Mouse (Mus musculus) heart, embryonic 11.5 days (tissue): ENCODE measurements around the gene Arg1. TPM values are rescaled to one million over a fixed set of nuclear protein-coding genes. Genes with fewer than 3 reads are reported as not detected.

Source experiments
- ATAC-seq: fragments of 200-750 bp; cut with Nextera tagmentation; replicated peaks from 2 replicates; pipeline ENCODE4 v1.8.0; 2017; ENCODE audit warnings: moderate library complexity; ENCODE audit not compliant: insufficient number of reproducible peaks, low FRiP score, low TSS enrichment
- H3K27ac ChIP-seq: fragments of 300-500 bp; sonication (generic); 2 replicates; pipeline ENCODE4 v1.5.1; 2014; ENCODE audit warnings: mild to moderate bottlenecking, low read depth, low read length
- H3K27me3 ChIP-seq: fragments of 300-500 bp; sonication (generic); 2 replicates; pipeline ENCODE4 v1.6.1; 2014; ENCODE audit warnings: mild to moderate bottlenecking, low read length, mixed read lengths; ENCODE audit not compliant: control insufficient read depth, insufficient read depth
- H3K36me3 ChIP-seq: fragments of 300-500 bp; sonication (generic); 2 replicates; pipeline ENCODE4 v1.6.1; 2014; ENCODE audit warnings: mild to moderate bottlenecking, low read length, moderate library complexity, mixed read lengths; ENCODE audit not compliant: control insufficient read depth, insufficient read depth
- H3K4me1 ChIP-seq: fragments of 300-500 bp; sonication (generic); 2 replicates; pipeline ENCODE4 v1.6.1; 2014; ENCODE audit warnings: low read length; ENCODE audit not compliant: control insufficient read depth, insufficient read depth
- H3K4me2 ChIP-seq: fragments of 300-500 bp; sonication (generic); 2 replicates; pipeline ENCODE4 v1.6.1; 2014; ENCODE audit warnings: mild to moderate bottlenecking, moderate library complexity
- H3K4me3 ChIP-seq: fragments of 300-500 bp; sonication (generic); 2 replicates; pipeline ENCODE4 v1.5.1; 2014; ENCODE audit warnings: low read depth, low read length
- H3K9ac ChIP-seq: fragments of 300-500 bp; sonication (generic); 2 replicates; pipeline ENCODE4 v1.6.1; 2014; ENCODE audit warnings: mild to moderate bottlenecking, low read depth, low read length, moderate library complexity
- H3K9me3 ChIP-seq: fragments of 300-500 bp; sonication (generic); replicated peaks from 2 replicates; pipeline ENCODE4 v1.6.1; 2016; ENCODE audit warnings: low read length; ENCODE audit not compliant: control insufficient read depth
- WGBS: fragments of 180-500 bp; shearing (Covaris S2); extraction: QIAGEN DNeasy Blood & Tissue Kit; methylation state at CpG from one replicate; pipeline ENCODE4 v1.1.7; 2014; ENCODE audit not compliant: insufficient replicate concordance; 5-methylcytosine and 5-hydroxymethylcytosine counted together
- polyA plus RNA-seq: library from polyadenylated mRNA; unstranded; fragments of >200 nt; fragmentation: Nextera tagmentation; extraction: Ambion mirVana; gene quantifications from 2 replicates; pipeline ENCODE4 v1.2.1, GENCODE M21; 2014

Gene Arg1
- polyA plus RNA-seq, 1 experiment from 2014 or later, result 1.1 TPM

DNA sequence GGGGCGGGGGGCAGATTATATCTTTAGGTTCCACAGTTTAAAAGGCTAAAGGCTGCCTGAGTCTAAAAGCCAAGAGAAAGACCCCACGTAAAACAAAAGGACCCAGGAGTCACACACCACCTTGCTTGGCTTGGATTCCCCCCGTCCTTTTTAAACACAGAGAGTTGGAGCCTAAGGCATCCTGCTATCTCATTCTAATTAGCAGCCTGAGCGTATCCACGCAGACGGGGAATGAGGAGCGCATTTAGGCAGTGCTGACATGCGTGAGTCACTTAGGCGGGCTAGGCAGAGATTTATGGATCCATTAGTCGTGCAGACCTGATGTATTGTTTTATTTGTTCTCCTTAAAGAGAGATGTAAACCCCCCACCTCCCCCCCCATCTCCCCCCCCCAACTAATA is 904 bp downstream of the Arg1 start:
- no peaks in the 10 kb centered on the region for H3K9me3 ChIP-seq
- H3K4me1 ChIP-seq, result peaks cover 5% of the 10 kb centered on the region; the same call in 1 of the 2 replicates
- H3K4me2 ChIP-seq, result no peak overlapping the region
- H3K36me3 ChIP-seq, result no peaks in the 10 kb centered on the region
- no peak overlapping the region for H3K4me3 ChIP-seq
- no peaks in the 10 kb centered on the region for H3K27me3 ChIP-seq
- ATAC-seq, result no peak
- WGBS, result 37% methylated on average over 10 of the region's 10 CpGs
- H3K9ac ChIP-seq, result no peak overlapping the region
- H3K27ac ChIP-seq, result no peak overlapping the region

DNA sequence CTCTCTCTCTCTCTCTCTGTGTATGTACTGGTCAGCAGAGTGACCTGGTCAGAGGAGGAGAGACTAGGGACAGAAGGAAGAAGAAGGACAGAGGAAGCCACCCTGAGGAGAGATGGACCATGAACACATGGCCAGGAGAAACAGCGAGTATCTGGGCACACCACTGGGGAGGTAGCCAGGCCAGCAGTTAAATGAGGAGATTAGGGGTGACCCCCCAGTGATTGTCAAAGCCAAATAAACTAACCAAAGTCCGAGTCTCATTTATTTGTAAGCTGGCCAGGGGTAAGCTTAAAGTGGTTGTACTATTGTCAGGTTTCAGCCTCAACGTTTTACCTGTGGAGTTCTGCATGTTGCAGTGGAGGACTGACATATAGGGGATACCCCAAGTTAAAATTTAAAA is 3.0 kb downstream of the Arg1 start:
- H3K4me1 ChIP-seq, result peaks cover 5% of the 10 kb centered on the region; the same call in 1 of the 2 replicates
- H3K4me3 ChIP-seq, result no peak overlapping the region
- H3K4me2 ChIP-seq, result no peak overlapping the region
- WGBS, result 56% methylated on average over 3 of the region's 3 CpGs
- H3K27me3 ChIP-seq, result no peaks in the 10 kb centered on the region
- H3K9ac ChIP-seq, result no peak overlapping the region
- no peaks in the 10 kb centered on the region for H3K36me3 ChIP-seq
- no peaks in the 10 kb centered on the region for H3K9me3 ChIP-seq
- no peak for ATAC-seq
- no peak overlapping the region for H3K27ac ChIP-seq

DNA sequence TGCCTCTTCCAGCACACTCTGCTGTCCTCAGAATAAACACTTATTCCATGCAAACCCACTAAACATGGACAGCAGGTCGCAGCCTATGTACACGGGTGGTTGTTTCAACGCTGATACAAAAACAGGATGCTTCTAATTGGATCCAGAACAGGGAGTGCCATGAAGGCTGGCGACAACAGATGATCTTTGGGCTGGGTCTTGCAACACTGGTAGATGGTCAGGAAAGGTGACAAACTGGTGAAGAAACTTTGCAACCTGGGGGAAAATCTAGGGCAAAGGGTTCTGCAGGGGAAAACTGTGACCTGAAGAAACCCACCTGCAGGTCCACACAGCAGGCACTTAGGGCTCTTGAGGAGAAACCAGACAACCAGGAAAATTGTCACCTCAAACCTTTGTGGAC is 4.3 kb downstream of the Arg1 start:
- no peak for ATAC-seq
- H3K9ac ChIP-seq, result no peak overlapping the region
- no peaks in the 10 kb centered on the region for H3K36me3 ChIP-seq
- H3K4me3 ChIP-seq, result no peak overlapping the region
- no peaks in the 10 kb centered on the region for H3K9me3 ChIP-seq
- peaks cover 5% of the 10 kb centered on the region; the same call in 1 of the 2 replicates for H3K4me1 ChIP-seq
- no peak overlapping the region for H3K4me2 ChIP-seq
- WGBS, result 71% methylated on average over 4 of the region's 4 CpGs
- H3K27ac ChIP-seq, result no peak overlapping the region
- no peaks in the 10 kb centered on the region for H3K27me3 ChIP-seq

DNA sequence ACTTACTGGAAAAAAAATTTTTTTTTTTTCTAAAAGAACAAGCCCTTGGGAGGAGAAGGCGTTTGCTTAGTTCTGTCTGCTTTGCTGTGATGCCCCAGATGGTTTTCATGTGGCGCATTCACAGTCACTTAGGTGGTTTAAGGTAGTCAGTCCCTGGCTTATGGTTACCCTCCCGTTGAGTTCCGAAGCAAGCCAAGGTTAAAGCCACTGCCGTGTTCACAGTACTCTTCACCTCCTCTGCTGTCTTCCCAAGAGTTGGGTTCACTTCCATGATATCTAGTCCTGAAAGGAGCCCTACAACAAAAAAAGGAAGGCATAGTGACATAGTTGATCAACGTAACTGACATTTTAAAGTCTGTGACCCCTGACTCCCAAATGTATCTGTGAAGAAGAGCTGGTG is 11.8 kb downstream of the Arg1 start:
- Histone ChIP-seq H3K36me3 (peaks cover 16% of the 10 kb centered on the region), H3K9me3 (no peaks in the 10 kb centered on the region), H3K9ac (no peak overlapping the region), H3K27me3 (no peaks in the 10 kb centered on the region), H3K4me3 (no peak overlapping the region), H3K4me2 (no peak overlapping the region), H3K4me1 (no peaks in the 10 kb centered on the region), H3K27ac (no peak overlapping the region)
- WGBS, result 84% methylated on average over 6 of the region's 6 CpGs
- no peak for ATAC-seq

GRCm38 (mm10) chr10:24912576-24912975 is 14.7 kb downstream of the Arg1 start:
- Histone ChIP-seq H3K36me3 (peaks cover 34% of the 10 kb centered on the region), H3K4me2 (no peak overlapping the region), H3K9ac (no peak overlapping the region), H3K27me3 (no peaks in the 10 kb centered on the region), H3K4me3 (no peak overlapping the region), H3K27ac (no peak overlapping the region), H3K9me3 (no peaks in the 10 kb centered on the region), H3K4me1 (no peaks in the 10 kb centered on the region)
- WGBS, result 92% methylated on average over 14 of the region's 14 CpGs
- ATAC-seq, result no peak

- Histone ChIP-seq H3K4me3 (no peak overlapping the region), H3K36me3 (peaks cover 34% of the 10 kb centered on the region), H3K9me3 (no peaks in the 10 kb centered on the region), H3K27ac (no peak overlapping the region), H3K4me2 (no peak overlapping the region), H3K27me3 (no peaks in the 10 kb centered on the region), H3K4me1 (no peaks in the 10 kb centered on the region), H3K9ac (no peak overlapping the region)
- ATAC-seq, result no peak
- WGBS, result 86% methylated on average over 8 of the region's 8 CpGs
These were observed 16.1 kb downstream of the Arg1 start for GRCm38 (mm10) chr10:24911199-24911598.

DNA sequence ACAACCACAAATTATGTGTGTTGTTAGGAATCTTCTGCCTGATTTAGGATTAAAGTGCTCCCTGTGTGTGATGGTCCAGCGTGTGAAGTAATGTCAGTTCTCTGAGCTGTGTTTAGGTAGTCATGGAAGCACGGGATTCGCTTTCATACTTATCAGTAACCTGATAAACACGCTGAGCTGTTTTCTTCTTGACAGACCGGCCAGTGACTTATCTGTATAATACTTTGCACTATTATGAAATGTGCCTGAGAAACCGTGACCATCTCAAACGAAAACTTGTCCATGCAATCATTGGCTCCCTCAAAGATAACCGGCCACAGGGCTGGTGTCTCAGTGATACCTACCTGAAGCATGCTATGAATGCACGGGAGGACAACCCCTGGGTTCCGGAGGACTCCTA is 21.7 kb downstream of the Arg1 start:
- Histone ChIP-seq H3K27ac (no peak overlapping the region), H3K9ac (no peak overlapping the region), H3K4me1 (no peaks in the 10 kb centered on the region), H3K4me3 (no peak overlapping the region), H3K27me3 (no peaks in the 10 kb centered on the region), H3K4me2 (no peak overlapping the region), H3K9me3 (no peaks in the 10 kb centered on the region), H3K36me3 (peaks cover 58% of the 10 kb centered on the region)
- ATAC-seq, result no peak
- WGBS, result 77% methylated on average over 10 of the region's 10 CpGs

GRCm38 (mm10) chr10:24895927-24896326 is 31.4 kb downstream of the Arg1 start:
- no peak overlapping the region for H3K9ac ChIP-seq
- ATAC-seq, result no peak
- no peak overlapping the region for H3K27ac ChIP-seq
- no peak overlapping the region for H3K4me2 ChIP-seq
- no peaks in the 10 kb centered on the region for H3K9me3 ChIP-seq
- peaks cover 32% of the 10 kb centered on the region for H3K36me3 ChIP-seq
- no peak overlapping the region for H3K4me3 ChIP-seq
- WGBS, result 91% methylated on average over 8 of the region's 8 CpGs
- no peaks in the 10 kb centered on the region for H3K27me3 ChIP-seq
- H3K4me1 ChIP-seq, result no peaks in the 10 kb centered on the region

- Histone ChIP-seq H3K4me3 (no peak overlapping the region), H3K4me2 (no peak overlapping the region), H3K36me3 (peaks cover 26% of the 10 kb centered on the region), H3K27me3 (no peaks in the 10 kb centered on the region), H3K9ac (no peak overlapping the region), H3K9me3 (no peaks in the 10 kb centered on the region), H3K27ac (no peak overlapping the region), H3K4me1 (no peaks in the 10 kb centered on the region)
- no peak for ATAC-seq
- WGBS, result 92% methylated on average over 7 of the region's 7 CpGs
These were observed 38.9 kb downstream of the Arg1 start for GRCm38 (mm10) chr10:24888343-24888742.
